Mouse (Mus musculus) v-Abl transformed pro-B cells (cell line): ENCODE data around the gene Nt5dc2.

Source experiments
- in situ Hi-C, 2 experiments: fragments of 400-800 bp; cut with MboI; formaldehyde crosslinking; loops; one replicate each; pipeline ENCODE4 v1.15.1; 2025; ENCODE audit not compliant: unreplicated experiment in 2 of 2

Nt5dc2 gene

GRCm38 (mm10) chr14:31166827-31167226 lies 36.0 kb downstream of the Nt5dc2 start:
- in situ Hi-C loops, result no loop called here

- in situ Hi-C loops, result no loop called here
Observed at GRCm38 (mm10) chr14:31168425-31168824, 37.6 kb downstream of the Nt5dc2 start, which contains the start of gene Stab1. Gene Stab1, minus strand, starts transcription at chr14:31168641.

- in situ Hi-C loops, result no loop called here
Observed at GRCm38 (mm10) chr14:31169508-31169907, 38.7 kb downstream of the Nt5dc2 start.

GRCm38 (mm10) chr14:31170963-31171362 lies 40.1 kb downstream of the Nt5dc2 start:
- in situ Hi-C loops, result no loop called here

GRCm38 (mm10) chr14:31171386-31171785 lies 40.5 kb downstream of the Nt5dc2 start:
- in situ Hi-C loops, result no loop called here

GRCm38 (mm10) chr14:31171821-31172220 lies 41.0 kb downstream of the Nt5dc2 start:
- in situ Hi-C loops, result no loop called here

- in situ Hi-C loops, result no loop called here
Observed at GRCm38 (mm10) chr14:31172781-31173455, 42.1 kb downstream of the Nt5dc2 start.

GRCm38 (mm10) chr14:31173537-31173936 lies 42.7 kb downstream of the Nt5dc2 start:
- in situ Hi-C loops, result no loop called here

GRCm38 (mm10) chr14:31177287-31177686 lies 46.4 kb downstream of the Nt5dc2 start:
- in situ Hi-C loops, result no loop called here

- in situ Hi-C loops, result no loop called here
Observed at GRCm38 (mm10) chr14:31177715-31178114, 46.9 kb downstream of the Nt5dc2 start.

- in situ Hi-C loops, result no loop called here
Observed at GRCm38 (mm10) chr14:31179677-31180365, 49.0 kb downstream of the Nt5dc2 start.

- in situ Hi-C loops, result no loop called here
Observed at GRCm38 (mm10) chr14:31181512-31181911, 50.7 kb downstream of the Nt5dc2 start.

- in situ Hi-C loops, result no loop called here
Observed at GRCm38 (mm10) chr14:31182786-31183290, 52.0 kb downstream of the Nt5dc2 start.

- in situ Hi-C loops, result no loop called here
Observed at GRCm38 (mm10) chr14:31183541-31183940, 52.7 kb downstream of the Nt5dc2 start.

- in situ Hi-C loops, result no loop called here
Observed at GRCm38 (mm10) chr14:31184195-31184594, 53.3 kb downstream of the Nt5dc2 start.

- in situ Hi-C loops, result no loop called here
Observed at GRCm38 (mm10) chr14:31186656-31187055, 55.8 kb downstream of the Nt5dc2 start.
